Mouse (Mus musculus): ENCODE results near the gene Ddx60. TPM values are rescaled to one million over a fixed set of nuclear protein-coding genes. Genes with fewer than 3 reads are reported as not detected.

Ddx60 gene
- polyA plus RNA-seq, 1 experiment from 2014 or later: 3.0 TPM

DNA sequence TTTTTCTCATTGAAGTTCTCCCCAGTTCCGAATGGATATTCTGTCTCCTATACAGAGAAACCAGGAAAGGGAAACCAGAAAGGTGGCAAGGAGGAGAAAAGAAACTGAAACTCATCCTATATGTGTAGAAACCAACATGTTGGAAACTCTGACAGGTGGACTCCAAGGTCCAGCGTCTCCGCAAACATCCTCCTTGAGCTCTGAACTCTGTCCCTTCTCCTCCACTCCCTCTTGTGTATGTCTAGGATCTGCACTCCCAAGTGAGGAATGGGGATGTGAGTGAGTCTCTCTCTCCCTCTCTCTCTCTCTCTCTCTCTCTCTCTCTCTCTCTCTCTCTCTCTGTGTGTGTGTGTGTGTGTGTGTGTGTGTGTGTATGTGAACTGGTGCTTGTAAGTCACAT lies 18.6 kb upstream of the Ddx60 start:
- H3K9ac ChIP-seq (ENCODE audit: low read length): peak overlapping the region; percentile 21; the same call in 1 of the 2 replicates
- 43% methylated on average over 3 of the region's 3 CpGs for WGBS
- H3K4me2 ChIP-seq (ENCODE audit: low read length): peak overlapping the region; percentile 59
- H3K36me3 ChIP-seq (ENCODE audit: control insufficient read depth, insufficient read depth, low read length): no peaks in the 10 kb centered on the region
- no peaks in the 10 kb centered on the region for H3K27me3 ChIP-seq (ENCODE audit: control insufficient read depth, insufficient read depth, low read length)
- no peaks in the 10 kb centered on the region for H3K9me3 ChIP-seq (ENCODE audit: control insufficient read depth, low read length)
- no peak for ATAC-seq (ENCODE audit: insufficient number of reproducible peaks, insufficient read depth, low FRiP score, low read depth)
- peaks cover 15 to 39% of the 10 kb centered on the region in 2 experiments for H3K4me1 ChIP-seq (ENCODE audit: control insufficient read depth in 2 of 2, insufficient read depth in 2 of 2, low read length in 2 of 2)
- H3K4me3 ChIP-seq (ENCODE audit: control insufficient read depth in 1 of 2, insufficient read depth in 1 of 2, low read depth in 1 of 2, low read length in 2 of 2): no peak overlapping the region
- H3K27ac ChIP-seq (replicated peaks in 1 of 2; ENCODE audit: control insufficient read depth in 1 of 2, insufficient read depth in 1 of 2, low read depth in 2 of 2, low read length in 2 of 2): peak overlapping the region; percentile 85 to 97

DNA sequence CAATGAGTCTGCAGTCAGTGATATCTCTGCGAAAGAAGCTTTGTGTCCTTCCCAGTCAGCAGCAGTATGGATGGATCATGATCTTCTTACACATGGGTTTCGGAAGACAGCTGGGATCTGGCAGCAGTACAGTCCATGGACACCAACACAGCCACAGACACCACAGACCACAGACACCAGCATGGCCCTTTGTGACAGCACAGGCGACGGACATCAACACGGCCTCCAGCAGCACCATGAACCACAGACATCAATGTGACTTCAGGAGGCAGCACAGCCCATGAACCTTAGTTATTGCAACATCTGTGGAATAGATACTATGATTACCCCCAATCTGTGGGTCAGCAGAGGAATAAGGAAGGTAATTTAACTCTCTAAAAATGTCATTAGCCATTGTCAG lies 15.1 kb upstream of the Ddx60 start:
- peaks cover 17 to 41% of the 10 kb centered on the region in 2 experiments for H3K4me1 ChIP-seq (ENCODE audit: control insufficient read depth in 2 of 2, insufficient read depth in 2 of 2, low read length in 2 of 2)
- ATAC-seq (ENCODE audit: insufficient number of reproducible peaks, insufficient read depth, low FRiP score, low read depth): no peak
- H3K9ac ChIP-seq (ENCODE audit: low read length): no peak overlapping the region
- H3K4me2 ChIP-seq (ENCODE audit: low read length): no peak overlapping the region
- no peak overlapping the region for H3K4me3 ChIP-seq (ENCODE audit: control insufficient read depth in 1 of 2, insufficient read depth in 1 of 2, low read depth in 1 of 2, low read length in 2 of 2)
- no peaks in the 10 kb centered on the region for H3K36me3 ChIP-seq (ENCODE audit: control insufficient read depth, insufficient read depth, low read length)
- no peaks in the 10 kb centered on the region for H3K9me3 ChIP-seq (ENCODE audit: control insufficient read depth, low read length)
- 89% methylated on average over 5 of the region's 5 CpGs for WGBS
- no peaks in the 10 kb centered on the region for H3K27me3 ChIP-seq (ENCODE audit: control insufficient read depth, insufficient read depth, low read length)
- H3K27ac ChIP-seq (replicated peaks in 1 of 2; ENCODE audit: control insufficient read depth in 1 of 2, insufficient read depth in 1 of 2, low read depth in 2 of 2, low read length in 2 of 2): no peak overlapping the region

DNA sequence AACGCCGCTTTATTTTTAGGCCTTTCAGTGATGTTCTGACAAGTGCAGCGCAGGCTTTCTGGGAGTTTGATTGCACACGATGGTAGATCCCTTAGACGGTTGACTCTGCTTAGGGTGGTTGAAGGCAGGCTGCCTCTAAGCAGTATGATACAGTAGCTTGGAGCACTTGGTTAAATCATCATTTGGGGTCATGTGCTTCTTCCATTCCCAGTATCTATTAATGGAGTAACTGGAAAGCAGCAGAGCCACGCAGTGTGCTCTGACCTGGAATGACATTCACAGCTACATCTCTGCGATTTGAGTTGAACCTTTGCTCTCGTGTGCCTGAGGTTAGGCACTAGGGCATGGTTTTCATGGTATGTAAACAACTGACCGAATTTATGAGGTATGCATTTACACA lies 13.9 kb upstream of the Ddx60 start:
- no peaks in the 10 kb centered on the region for H3K9me3 ChIP-seq (ENCODE audit: control insufficient read depth, low read length)
- H3K27ac ChIP-seq (replicated peaks in 1 of 2; ENCODE audit: control insufficient read depth in 1 of 2, insufficient read depth in 1 of 2, low read depth in 2 of 2, low read length in 2 of 2): peak overlapping the region; percentile 35 to 45
- H3K27me3 ChIP-seq (ENCODE audit: control insufficient read depth, insufficient read depth, low read length): no peaks in the 10 kb centered on the region
- H3K4me1 ChIP-seq (ENCODE audit: control insufficient read depth in 2 of 2, insufficient read depth in 2 of 2, low read length in 2 of 2): peaks cover 14 to 34% of the 10 kb centered on the region in 2 experiments
- H3K4me3 ChIP-seq (ENCODE audit: control insufficient read depth in 1 of 2, insufficient read depth in 1 of 2, low read depth in 1 of 2, low read length in 2 of 2): no peak overlapping the region
- H3K4me2 ChIP-seq (ENCODE audit: low read length): no peak overlapping the region
- WGBS: 38% methylated on average over 9 of the region's 9 CpGs
- peak; percentile 26; the same call in 1 of the 2 replicates for ATAC-seq (ENCODE audit: insufficient number of reproducible peaks, insufficient read depth, low FRiP score, low read depth)
- H3K9ac ChIP-seq (ENCODE audit: low read length): no peak overlapping the region
- H3K36me3 ChIP-seq (ENCODE audit: control insufficient read depth, insufficient read depth, low read length): no peaks in the 10 kb centered on the region

DNA sequence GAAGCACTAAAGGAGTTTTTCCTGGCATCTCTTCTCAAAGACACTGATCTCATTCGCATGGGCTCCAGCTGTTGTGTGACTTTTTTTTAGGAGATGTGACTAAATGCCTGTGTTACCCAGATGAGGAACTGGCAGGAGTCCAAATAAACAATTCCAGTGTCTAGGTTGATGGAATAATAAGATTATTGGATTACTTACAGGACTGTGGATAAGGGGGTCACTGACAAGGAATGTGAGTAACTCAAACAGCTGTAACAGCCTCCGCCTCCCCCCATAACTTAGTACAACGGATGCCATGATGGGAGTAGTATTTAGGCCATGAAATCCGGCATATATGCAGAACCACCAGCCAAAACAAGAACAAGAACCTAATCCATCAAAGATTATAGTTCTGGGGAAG lies 10.6 kb upstream of the Ddx60 start:
- Histone ChIP-seq H3K27ac (replicated peaks in 1 of 2; ENCODE audit: control insufficient read depth in 1 of 2, insufficient read depth in 1 of 2, low read depth in 2 of 2, low read length in 2 of 2) (no peak overlapping the region), H3K4me1 (ENCODE audit: control insufficient read depth in 2 of 2, insufficient read depth in 2 of 2, low read length in 2 of 2) (peaks cover 12 to 39% of the 10 kb centered on the region in 2 experiments), H3K36me3 (ENCODE audit: control insufficient read depth, insufficient read depth, low read length) (no peaks in the 10 kb centered on the region), H3K9me3 (ENCODE audit: control insufficient read depth, low read length) (no peaks in the 10 kb centered on the region), H3K4me2 (ENCODE audit: low read length) (no peak overlapping the region), H3K4me3 (ENCODE audit: control insufficient read depth in 1 of 2, insufficient read depth in 1 of 2, low read depth in 1 of 2, low read length in 2 of 2) (no peak overlapping the region), H3K27me3 (ENCODE audit: control insufficient read depth, insufficient read depth, low read length) (no peaks in the 10 kb centered on the region), H3K9ac (ENCODE audit: low read length) (no peak overlapping the region)
- no peak for ATAC-seq (ENCODE audit: insufficient number of reproducible peaks, insufficient read depth, low FRiP score, low read depth)
- WGBS: 80% methylated on average over 4 of the region's 4 CpGs

DNA sequence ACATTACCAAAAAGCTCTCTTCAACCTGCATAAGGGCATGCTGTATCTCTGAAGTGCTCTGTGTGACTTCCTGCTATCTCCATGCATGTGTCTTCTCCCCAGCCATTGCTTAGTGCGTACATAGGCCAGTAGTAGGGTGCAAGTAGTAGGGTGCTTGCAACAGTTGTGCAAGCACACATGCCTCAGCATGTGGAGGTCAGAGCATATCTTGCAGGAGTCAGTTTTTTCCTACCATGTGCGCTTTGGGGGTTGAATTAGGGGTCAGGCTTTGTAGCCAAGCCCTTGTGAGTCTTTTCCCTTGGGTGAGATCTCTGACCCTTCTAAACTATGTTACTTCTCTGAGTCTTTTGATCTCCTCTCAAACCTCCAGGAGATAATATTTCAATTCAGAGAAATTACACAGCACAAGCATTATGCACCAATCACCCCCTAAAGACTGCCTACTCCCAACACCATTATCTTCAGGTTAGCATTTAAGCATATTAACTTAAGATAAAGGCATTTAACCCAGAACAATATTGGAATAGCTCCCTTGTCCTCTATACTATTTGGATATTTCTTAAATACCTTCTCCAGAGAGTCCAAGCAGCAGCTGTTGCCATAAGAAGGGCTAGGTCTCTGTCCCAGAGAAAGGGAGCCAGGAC lies 8.6 kb upstream of the Ddx60 start:
- 82% methylated on average over 2 of the region's 2 CpGs for WGBS
- Histone ChIP-seq H3K4me3 (ENCODE audit: control insufficient read depth in 1 of 2, insufficient read depth in 1 of 2, low read depth in 1 of 2, low read length in 2 of 2) (no peak overlapping the region), H3K4me1 (ENCODE audit: control insufficient read depth in 2 of 2, insufficient read depth in 2 of 2, low read length in 2 of 2) (peaks cover 12 to 49% of the 10 kb centered on the region in 2 experiments), H3K36me3 (ENCODE audit: control insufficient read depth, insufficient read depth, low read length) (no peaks in the 10 kb centered on the region), H3K9me3 (ENCODE audit: control insufficient read depth, low read length) (no peaks in the 10 kb centered on the region), H3K27ac (replicated peaks in 1 of 2; ENCODE audit: control insufficient read depth in 1 of 2, insufficient read depth in 1 of 2, low read depth in 2 of 2, low read length in 2 of 2) (no peak overlapping the region), H3K4me2 (ENCODE audit: low read length) (no peak overlapping the region), H3K27me3 (ENCODE audit: control insufficient read depth, insufficient read depth, low read length) (no peaks in the 10 kb centered on the region), H3K9ac (ENCODE audit: low read length) (no peak overlapping the region)
- no peak for ATAC-seq (ENCODE audit: insufficient number of reproducible peaks, insufficient read depth, low FRiP score, low read depth)

DNA sequence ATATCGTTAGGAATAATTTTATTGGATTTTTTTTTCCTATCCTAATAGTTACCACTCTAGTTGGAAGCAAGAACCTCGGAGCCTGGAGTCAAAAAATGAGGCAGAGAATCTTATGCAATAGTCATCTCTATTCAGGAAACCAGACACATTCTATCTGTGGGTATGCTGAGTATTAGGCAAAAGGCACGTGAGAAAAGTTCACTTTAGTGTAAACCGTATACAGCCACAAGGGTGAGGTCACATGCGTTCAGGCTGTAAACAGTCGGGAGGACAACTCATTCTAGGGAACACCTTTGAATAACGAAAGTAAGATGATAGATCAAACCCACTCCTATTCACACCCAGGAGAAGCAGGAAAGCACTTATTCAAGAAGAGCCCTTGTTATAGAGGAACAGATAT lies 7.5 kb upstream of the Ddx60 start:
- ATAC-seq (ENCODE audit: insufficient number of reproducible peaks, insufficient read depth, low FRiP score, low read depth): no peak
- Histone ChIP-seq H3K4me3 (ENCODE audit: control insufficient read depth in 1 of 2, insufficient read depth in 1 of 2, low read depth in 1 of 2, low read length in 2 of 2) (no peak overlapping the region), H3K36me3 (ENCODE audit: control insufficient read depth, insufficient read depth, low read length) (no peaks in the 10 kb centered on the region), H3K4me2 (ENCODE audit: low read length) (0 out of 2 replicates have a peak overlapping the region, but pooled peaks have one; percentile 21), H3K9ac (ENCODE audit: low read length) (no peak overlapping the region), H3K9me3 (ENCODE audit: control insufficient read depth, low read length) (no peaks in the 10 kb centered on the region), H3K4me1 (ENCODE audit: control insufficient read depth in 2 of 2, insufficient read depth in 2 of 2, low read length in 2 of 2) (peaks cover 12 to 52% of the 10 kb centered on the region in 2 experiments), H3K27me3 (ENCODE audit: control insufficient read depth, insufficient read depth, low read length) (no peaks in the 10 kb centered on the region), H3K27ac (replicated peaks in 1 of 2; ENCODE audit: control insufficient read depth in 1 of 2, insufficient read depth in 1 of 2, low read depth in 2 of 2, low read length in 2 of 2) (peak overlapping the region; percentile 91 to 95)
- WGBS: 66% methylated on average over 7 of the region's 7 CpGs

DNA sequence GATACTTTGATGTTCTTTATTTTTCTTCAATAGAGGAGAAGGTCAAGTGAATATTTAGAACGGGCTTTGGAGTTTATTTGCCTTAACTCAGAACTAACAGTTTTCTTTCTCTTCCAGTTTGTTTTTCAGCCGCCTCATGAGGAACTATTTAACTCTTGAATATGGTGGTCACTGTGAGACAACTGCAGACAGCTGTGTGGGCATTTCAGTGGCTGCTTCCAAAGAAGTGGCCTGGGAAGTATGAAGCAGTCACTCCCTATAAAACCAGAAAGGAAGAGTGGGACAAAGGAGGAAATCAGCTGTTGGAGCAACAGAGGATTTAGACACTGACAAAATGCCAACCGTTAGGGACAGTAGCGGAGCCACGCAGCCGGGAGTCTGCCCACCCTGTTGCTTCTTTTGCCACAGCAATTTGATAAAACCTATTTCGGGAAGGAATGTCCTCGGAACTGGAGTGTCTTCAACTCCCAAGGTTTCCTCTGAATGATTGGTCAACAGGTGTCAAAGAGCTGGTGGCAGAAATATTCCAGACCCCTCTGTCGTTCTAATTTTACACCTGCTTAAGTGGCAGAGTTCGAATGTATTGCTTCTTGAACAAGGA lies 6.3 kb upstream of the Ddx60 start:
- Histone ChIP-seq H3K27ac (replicated peaks in 1 of 2; ENCODE audit: control insufficient read depth in 1 of 2, insufficient read depth in 1 of 2, low read depth in 2 of 2, low read length in 2 of 2) (peak overlapping the region; percentile 91 to 95), H3K9me3 (ENCODE audit: control insufficient read depth, low read length) (no peaks in the 10 kb centered on the region), H3K4me1 (ENCODE audit: control insufficient read depth in 2 of 2, insufficient read depth in 2 of 2, low read length in 2 of 2) (peaks cover 12 to 52% of the 10 kb centered on the region in 2 experiments), H3K4me3 (ENCODE audit: control insufficient read depth in 1 of 2, insufficient read depth in 1 of 2, low read depth in 1 of 2, low read length in 2 of 2) (no peak overlapping the region), H3K27me3 (ENCODE audit: control insufficient read depth, insufficient read depth, low read length) (no peaks in the 10 kb centered on the region), H3K9ac (ENCODE audit: low read length) (0 out of 2 replicates have a peak overlapping the region, but pooled peaks have one; percentile 26), H3K36me3 (ENCODE audit: control insufficient read depth, insufficient read depth, low read length) (no peaks in the 10 kb centered on the region), H3K4me2 (ENCODE audit: low read length) (peak overlapping the region; percentile 47)
- ATAC-seq (ENCODE audit: insufficient number of reproducible peaks, insufficient read depth, low FRiP score, low read depth): peak; percentile 49
- WGBS: 25% methylated on average over 10 of the region's 10 CpGs

All from heart, embryonic 14.5 days (tissue).